Mouse (Mus musculus) c-Kit-positive CD71-negative TER-119-negative erythroid progenitor cells, embryonic 14.5 days (primary cell): ENCODE results near the gene Aqp5.

Source experiments
- DNase-seq: peaks from one replicate; pipeline ENCODE4 v3.0.0-alpha.2; 2013; ENCODE audit warnings: low read depth

The Aqp5 gene

DNA sequence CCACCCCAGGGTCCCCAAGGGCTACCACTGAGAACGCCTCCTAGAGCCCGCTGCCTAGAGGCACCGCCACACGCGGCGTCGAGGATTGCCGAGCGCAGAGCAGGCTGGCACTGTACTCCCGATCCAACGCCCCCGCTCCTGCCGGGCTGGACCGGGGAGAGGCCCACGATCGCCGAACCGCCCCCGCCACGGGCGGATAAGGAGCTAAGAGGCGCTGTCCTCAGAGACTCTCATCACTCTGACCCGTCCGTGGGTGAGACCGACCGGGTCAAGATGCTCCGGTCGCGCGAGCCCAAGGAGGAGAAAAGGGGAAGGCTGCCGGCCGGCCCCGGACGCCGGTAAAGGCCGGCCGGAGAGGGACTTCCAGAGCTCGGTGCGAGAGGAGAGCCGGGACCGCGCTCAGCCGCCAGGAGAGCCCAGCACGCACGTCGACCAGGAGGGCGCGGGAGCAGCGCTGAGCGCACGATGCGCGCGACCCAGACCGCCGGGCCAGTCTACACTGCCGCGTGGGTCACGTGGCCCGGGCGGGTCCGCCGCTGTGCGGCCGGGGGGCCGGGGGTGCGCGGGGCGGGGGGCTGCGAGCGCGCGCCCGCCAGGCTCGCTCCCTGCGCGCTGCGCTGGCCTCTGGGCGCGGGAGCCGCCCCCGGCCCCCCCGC lies at the start of gene Aqp5:
TSS of gene Aqp5 (plus strand) at position 354 of the 656 bp plus-strand sequence.
- no peak for DNase-seq

DNA sequence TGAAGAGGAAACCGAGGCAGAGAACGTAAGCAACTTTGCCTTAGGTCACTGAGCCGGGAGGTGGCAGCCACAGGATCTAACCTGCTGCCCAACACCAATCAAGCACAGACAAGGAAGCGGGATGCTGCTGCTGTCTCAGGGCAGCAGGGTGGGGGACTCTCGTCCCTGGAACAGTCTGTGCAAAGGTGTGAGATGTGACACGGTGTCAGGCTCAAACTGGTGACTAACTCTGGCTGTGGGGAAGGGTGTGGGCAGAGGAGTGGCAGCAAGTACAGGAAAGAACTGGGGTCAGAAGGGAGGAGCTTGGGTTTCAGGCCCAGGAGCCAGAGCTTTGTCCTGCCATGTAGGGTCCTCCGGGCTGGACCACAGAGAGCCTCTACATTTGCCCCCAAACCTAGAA lies 46.5 kb upstream of the Aqp5 start:
- DNase-seq, result no peak

DNA sequence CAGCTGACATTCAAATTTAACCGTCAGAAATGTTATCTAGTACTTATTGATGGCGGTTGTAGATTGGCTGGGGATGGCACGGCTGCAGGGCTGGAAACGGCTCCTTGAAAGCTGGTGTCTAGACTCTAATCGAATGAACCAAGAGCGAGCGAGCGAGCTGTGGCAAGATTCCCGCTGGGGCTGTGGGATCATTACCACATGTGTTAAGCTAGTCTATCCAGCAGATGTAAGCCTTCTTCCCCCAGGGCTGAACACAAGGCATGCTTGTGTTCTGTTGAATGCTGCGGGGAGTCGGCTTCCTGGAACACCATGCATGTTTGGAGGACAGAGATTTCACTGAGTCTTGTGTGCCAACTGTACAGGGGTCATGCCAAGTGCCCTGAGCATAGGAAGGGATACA lies 44.0 kb upstream of the Aqp5 start:
- no peak for DNase-seq

DNA sequence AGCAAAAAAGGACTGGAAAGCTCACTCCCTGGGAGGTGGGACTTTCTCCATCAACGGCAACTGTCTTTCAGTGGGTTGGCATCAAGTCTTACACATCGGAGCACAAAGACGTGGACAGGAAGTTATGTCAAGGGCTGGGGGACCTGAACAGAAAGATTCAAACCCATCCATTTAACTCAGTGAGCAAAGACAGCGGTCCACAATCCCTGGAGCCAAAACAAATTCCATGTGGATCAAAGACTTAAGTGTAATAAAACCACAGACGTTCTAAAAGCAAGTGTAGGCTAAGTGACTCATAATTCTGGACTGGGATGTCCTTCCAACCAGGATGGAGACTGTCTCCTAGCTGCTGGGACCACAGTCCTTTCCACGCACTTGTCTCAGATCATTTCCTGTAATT lies 42.9 kb upstream of the Aqp5 start:
- no peak for DNase-seq

DNA sequence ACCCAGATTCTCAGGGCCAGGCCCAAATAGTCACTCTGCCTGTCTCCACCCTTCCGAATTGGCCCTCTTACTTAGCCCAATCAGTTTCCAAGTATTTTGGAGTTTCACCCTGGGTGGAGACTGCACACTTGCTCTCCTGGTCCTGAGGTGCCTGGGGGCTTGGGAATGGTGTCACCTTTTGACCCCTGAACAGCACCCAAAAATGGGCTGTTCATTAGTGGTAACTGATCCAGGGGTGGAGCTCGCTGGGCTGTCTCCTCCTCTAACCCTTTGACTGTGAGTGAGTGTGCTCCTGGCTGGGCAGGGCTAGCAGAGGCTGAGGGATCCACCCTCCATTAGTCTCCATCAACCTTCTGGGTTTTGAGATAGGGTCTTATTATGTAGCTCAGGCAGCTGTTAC lies 40.7 kb upstream of the Aqp5 start:
- no peak for DNase-seq

DNA sequence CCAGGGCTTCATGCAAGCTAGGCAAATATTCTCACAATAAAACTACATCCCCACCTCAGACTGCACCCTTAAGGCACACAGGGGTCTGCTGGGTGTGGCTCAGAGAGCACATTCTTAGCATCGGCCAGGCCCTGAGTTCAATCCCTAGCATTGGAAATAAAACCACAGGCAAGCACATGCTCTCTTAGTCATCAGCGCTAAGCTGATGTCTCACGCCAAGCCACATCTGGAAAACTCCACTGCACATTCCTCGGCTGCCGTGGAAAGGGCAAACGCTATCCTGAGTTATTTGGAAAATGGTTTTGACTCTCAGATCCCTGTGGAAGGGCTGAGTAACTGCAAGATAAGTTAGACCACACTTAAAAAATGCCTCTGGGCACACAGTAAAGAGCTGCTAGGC lies 36.8 kb upstream of the Aqp5 start:
- no peak for DNase-seq

DNA sequence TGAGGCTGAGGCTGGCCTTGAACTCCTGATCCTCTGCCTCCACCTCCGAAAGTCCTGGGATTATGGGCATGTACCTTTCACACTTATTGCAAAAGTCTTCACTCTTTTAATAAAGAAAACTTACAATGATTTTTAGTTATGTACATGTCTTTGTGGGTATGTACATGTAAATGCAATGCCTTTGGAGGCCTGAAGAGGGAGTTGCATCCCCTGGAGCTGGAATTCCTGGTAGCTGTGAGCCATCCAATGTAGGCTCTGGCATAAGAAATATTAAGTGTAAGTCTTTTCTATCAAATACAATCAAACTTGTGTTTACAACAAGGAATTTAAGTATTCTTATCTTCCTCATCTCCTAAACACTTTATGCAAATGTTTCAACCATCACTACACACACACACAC lies 31.6 kb upstream of the Aqp5 start:
- no peak for DNase-seq

DNA sequence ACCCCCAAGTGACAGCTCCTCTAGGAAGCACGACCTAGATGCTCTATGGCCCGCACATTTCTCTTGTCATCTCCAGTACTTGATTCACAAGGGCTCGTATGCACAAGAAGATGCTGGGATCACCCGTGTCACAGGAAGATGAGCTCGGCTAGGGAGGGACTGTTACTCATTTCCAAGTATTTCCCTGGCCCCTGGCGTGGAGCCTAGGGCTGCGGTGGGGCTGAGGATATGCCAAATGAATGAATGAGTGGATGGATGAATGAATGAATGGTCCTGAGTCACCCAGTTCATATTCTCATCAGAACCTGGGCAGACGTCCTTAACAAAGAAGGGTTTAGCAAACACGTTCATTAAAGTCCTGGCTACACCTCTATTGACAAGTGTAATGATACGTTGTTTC lies 30.3 kb upstream of the Aqp5 start:
- no peak for DNase-seq

DNA sequence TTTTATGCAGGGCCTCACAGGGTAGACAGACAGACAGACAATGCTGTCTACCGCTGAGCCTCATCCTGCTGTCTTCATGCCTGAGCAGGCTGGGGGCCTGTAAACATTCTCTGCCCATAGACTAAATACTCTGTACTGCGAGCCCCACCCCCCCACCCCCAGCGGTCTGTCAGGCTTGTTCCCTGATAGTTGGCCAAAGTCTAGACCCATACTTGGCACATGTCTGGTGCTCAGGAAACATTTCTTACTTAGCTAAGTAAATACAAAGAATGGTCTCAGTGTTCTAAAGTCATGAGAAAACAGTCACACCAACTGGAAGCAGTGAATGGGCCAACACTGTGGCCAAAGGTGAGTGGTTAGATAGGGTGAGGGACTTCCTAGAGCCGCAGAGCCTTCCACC lies 23.2 kb upstream of the Aqp5 start:
- no peak for DNase-seq

DNA sequence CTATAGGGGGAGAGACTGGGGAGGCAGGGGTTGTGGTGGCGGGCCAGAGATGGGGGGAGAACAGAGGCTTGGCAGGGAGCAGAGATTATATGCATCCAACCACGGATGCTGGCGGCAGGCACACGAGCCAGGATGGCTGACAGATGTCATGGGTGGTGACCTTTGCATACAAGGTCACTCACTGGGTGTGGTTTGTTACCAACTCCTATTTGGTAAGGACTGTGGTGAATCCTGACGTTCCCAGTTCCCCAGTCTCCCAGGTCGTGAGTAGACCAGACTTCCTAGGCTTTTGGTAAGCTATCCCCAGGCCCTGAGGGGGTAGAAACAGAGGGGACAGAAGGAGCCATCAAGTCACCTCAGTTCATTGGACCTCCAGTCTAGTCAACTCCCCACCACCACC lies 21.9 kb upstream of the Aqp5 start:
- DNase-seq, result no peak

DNA sequence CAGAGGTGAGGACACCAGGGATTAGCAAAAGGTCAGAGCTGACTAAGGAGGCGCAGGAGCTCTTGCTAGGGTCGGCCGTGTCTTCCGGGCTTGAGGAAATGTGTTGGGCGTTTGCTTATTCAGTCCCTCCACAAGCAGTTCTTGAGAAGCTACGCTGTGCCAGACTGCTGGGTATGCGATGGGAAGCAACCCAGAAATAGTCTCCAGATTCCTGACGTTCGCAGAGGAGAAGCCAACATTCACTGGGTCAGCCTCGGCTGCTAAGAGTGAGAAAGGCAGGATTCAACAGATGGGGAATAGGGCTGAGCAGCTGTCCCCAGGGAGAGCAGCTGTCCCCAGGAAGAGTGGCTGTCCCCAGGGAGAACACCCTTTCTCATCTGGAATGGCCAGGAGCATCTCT lies 21.5 kb upstream of the Aqp5 start:
- no peak for DNase-seq

DNA sequence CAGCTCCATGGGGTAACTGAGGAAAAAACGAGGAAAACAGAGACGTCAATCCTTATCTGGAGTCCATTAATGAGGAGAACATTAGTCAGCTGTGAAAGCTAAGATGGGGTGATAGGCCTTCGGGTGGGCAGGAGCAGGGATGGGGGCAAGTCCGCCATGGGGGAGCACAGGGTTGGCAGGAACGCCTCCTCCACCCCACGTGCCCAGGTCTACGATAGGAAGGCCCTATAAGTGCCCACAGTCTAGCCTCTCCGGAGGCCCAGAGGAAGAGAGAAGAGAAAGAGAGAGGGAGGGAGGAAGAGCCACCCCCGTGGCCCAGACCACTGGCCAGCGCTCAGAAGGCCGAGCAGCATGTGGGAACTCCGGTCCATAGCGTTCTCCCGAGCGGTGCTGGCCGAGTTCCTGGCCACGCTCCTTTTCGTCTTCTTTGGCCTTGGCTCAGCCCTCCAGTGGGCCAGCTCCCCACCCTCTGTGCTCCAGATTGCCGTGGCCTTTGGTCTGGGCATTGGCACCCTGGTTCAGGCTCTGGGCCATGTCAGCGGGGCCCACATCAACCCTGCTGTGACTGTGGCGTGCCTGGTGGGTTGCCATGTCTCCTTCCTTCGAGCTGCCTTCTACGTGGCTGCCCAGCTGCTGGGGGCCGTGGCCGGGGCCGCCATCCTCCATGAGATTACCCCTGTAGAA lies 11.6 kb upstream of the Aqp5 start, which contains the start of gene Aqp2:
TSS of gene Aqp2 (plus strand) at position 254 of the 684 bp plus-strand sequence.
- no peak for DNase-seq

DNA sequence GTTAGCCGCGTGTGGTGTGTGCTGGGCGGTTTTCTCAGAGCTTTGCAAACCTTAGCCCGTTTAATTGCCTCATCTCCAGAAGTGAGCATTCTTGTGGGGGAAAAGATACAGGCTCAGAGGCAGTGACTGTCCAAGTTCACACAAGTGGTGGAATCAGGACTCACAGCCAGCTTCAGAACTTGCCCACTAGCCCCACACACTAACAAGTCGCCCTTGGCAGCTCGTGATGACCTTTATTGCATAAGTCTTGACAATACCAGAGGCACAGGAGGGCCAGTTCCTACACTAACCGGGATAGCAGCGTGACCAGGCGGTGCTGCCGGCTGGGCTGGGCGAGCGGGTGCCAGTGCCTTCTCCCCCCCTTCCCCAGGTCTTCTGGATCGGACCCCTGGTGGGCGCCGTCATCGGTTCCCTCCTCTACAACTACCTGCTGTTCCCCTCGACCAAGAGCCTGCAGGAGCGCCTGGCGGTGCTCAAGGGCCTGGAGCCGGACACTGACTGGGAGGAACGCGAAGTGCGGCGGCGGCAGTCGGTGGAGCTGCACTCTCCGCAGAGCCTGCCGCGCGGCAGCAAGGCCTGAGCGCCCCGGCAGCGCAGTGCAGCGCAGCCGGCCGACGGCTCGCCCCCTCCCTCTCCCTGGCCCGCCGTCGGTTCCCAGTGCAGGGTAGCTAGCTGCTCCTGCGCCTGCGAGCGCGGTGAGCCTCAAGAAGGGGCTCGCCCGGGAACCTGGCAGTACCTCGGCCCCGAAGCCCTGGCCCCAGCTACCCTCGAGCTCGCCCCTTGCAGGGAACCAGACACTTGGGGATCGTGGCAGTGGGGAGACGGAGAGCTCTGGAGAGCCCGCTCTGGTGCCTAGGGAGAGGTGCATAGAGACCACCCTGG lies 6.9 kb upstream of the Aqp5 start:
- DNase-seq, result no peak

DNA sequence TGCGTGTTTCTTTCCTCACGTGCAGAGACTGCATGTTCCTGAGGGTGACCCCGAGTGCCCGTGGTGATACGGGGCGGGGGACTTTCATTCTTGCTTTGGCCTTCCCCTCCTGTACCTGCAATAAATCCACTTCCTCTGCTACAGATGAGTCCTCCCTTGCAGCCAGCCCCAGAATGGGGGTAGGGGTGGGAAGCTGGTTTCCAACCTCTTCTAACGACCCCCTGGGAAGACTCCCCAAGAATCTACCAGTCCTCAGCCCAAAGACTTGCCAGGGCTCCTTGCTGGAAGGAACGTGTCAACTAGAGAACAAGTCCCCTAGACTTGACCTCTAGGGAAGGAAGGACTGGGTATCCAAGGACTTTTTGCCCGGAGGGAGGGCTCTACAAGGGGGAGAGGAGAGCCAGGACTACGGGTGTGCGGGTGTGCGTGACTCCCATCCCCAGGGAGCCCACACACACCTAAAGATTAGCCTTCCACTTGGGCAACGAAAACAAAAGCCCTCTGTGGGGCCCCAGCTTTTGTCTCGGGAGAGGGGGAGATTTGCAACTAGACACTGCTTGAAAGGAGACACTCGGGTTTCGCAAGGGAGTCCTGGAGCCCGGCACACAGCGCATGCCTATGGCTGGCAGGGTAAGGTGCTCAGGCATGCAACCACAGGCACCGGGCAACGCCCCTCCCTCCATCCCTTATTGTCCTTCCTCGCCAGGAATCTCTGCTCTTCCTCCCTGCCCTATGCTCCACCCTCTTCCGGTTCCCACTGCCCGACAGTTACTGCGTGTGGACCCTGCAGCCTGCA lies 6.0 kb upstream of the Aqp5 start:
- DNase-seq, result no peak

DNA sequence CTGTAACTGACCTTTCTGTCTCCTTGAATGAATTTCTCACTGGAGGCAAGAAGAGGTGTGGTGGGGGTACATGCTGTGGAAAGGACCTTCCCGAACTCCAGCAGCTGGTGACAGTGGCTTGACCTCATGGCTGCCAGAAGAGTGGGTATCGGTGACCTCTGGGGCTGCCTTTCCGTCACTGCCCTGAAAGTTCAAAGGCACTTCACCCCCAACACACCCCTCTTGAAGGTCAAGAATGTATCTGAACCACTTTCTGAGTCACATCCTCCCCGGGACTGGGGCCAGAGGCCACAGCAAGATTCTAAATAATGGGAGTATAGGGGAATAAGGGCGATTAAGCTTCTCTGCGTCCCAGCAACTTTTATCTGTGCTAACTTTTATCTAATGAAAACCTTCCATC lies 4.8 kb upstream of the Aqp5 start:
- DNase-seq, result no peak

DNA sequence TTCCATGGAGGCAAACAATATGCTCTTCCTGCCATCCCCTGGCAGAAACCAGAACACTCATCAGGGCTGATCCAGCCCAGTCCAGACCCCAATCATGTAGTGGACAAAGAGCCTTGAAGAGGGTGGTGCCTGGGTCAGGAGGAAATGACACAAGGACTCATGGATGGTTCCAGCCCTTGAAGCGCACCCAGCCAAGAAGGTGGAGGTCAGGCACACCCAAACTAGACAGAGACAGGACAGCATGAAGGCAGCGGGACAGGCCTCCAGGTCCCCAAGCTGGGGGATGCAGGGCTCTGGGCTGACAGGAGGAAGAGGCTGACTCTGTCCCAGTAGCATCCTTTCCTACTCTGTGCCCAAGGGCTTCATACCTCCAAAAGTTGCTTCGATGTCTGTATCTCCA lies 4.1 kb upstream of the Aqp5 start:
- no peak for DNase-seq

DNA sequence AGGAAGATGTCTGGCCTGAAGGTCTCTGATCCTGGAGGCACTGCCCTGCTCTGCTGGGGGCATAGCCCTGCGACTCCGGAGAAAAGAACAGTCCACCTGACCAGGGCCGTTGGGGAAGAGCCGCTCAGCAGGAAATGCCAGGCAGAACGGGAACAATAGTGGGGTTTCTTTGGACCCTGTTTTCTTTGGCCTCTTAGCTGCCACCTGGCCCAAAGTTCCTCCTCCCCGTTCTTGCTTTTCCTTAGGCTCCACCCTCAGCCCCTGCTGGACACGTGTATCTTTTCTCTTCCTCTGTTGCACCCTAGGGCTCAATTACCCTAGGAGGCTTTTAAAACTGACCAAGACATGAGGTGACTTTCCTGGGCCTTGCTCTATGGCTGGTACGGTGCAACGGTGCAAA lies 1.3 kb upstream of the Aqp5 start:
- DNase-seq, result no peak

DNA sequence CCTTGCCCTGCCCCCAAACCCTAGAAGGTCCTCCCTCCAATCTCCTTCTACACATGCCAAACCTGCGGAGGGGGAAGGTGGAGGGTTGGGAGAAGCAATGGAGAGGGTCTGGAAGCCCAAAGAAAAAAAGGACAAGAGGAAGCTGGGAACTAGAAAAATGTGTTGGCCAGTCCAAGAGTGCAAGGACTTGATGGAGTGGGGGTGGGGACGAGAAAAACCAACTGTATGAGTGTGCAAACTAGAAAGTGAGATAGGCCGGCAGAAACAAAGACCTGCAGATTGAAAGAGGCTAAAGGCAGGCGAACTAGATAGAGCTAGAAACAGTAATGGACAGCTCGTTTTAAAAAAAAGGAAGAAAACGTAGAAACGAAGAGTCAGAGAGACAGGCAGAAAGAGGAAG lies 878 bp upstream of the Aqp5 start:
- DNase-seq, result no peak

DNA sequence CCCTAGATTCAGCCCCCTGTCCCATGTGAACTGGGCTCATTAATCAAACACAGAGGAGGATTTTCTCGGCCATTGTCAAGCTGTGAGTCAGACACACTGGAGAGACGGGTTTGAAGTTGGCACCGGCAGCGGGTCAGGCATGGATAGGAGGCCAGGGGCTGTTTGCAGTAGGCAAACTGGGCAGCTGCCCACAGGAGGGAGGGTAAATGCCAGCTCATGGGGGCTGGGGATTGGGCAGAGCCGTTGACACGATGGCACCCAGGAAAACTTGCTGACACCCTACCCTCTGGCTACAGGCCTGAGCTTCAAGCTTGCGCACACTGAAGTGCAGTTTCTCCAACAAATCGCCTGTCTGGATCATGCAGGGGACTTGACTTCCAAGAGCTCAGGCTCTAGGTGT lies 1.6 kb downstream of the Aqp5 start:
- no peak for DNase-seq

DNA sequence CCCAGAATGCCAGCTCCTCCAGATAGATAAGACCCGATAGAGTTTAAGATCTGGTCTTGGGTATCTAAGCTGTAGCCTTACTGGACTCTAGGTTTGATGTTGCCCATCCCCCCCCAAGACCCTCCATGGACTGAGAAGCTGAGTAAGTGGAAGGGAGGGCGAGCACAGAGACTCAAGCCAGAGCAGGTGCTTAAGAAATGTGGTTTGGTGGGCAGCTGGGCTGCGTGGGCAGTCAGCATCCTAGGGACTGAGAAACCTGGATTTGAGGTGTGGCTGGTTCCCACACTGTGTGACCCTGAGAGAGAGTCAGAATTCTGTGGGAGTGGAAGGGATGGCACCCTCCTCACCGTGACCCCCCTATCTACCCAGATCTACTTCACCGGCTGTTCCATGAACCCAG lies 2.3 kb downstream of the Aqp5 start:
- DNase-seq, result no peak

DNA sequence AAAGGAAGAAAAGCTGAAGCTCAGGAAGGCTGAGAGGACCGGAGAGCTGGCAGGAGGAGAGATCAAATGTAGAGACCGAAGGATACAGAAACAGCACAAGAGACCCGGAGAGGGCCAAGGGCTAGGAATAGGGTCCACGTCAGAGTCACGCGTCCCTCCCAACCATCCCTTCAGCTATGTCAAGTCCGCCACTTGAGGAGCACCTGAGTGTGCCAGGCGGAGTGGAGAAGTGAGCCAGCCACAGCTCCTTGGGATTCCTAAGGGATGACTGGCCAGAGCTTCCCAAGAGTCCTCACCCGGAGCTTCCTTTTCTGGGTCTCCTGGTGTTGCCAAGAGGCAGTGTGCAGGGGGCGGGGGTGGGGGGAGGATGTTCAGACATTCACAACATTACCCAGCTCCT lies 4.4 kb downstream of the Aqp5 start:
- DNase-seq, result no peak

DNA sequence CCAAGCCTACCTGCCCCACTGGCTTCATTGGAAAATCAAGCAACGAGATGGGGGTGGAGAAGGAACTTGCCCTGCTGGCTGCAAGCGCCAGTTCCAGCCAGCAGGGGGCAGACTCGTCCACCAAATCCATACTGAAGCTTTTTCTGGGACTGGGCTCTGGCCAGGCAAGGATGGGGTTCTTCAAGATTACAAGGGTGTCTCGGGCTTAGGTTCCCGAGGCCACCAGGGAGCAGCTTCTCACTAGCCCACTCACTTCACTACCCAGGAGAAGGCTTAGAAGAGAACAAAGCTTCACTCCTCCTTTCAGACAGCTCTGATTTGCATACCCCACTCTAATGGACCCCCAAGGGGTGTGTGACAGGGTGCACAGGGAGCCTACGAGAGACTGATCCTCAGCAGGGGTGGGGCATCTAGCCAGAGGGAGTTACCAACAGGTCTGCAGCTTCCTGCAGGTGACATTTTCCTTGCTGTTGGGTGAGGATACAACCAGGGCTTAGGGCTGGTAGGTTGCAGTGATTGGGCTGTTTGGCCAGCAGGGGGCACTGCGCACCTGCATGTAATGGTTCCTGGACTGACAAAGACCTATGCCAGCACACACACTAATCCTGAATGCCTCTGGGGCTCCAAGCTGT lies 5.6 kb downstream of the Aqp5 start:
- peak; percentile 74 for DNase-seq
